Mouse (Mus musculus) heart, adult 11 months (tissue): ENCODE measurements around the gene Xpr1.
A peak's percentile ranks its signal among the peaks of the same experiment; 100 is the strongest.

Experiments
- DNase-seq: peaks from one replicate; pipeline ENCODE4 v3.0.0; 2022

The Xpr1 gene

DNA sequence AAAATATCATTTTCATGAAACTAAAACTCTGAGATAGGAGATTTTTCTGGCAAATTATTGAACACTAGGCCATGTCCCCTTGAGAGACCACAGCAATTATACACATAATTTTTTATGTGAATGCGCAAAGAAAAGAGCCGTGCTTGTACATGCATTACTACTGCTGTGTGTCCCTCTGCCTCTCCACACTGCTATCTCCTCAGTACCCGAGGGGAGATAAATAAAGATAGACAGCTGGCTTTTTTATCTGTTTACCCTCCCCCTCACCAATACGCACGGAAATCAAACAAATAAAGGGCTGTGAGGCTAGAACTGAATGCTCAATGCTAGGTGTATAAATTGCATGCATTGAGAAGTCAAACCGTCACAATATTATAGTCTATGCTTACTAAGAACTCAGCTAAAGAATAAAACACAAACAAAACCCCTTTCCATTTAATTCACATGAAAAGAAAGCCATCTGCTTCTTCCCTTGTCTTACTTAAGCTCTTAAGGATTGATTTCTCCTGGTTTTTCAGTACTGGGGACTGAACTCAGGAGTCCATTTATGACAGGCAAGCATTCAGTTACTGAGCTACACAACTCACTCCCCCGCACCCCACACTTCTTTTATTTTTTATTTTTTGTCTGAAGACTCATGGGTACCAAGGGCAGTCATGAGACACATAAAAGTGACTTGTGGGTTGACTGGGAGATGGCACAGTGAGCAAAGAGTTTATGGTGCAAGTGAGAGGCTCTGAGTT, 97.0 kb downstream of the Xpr1 start:
- no peak for DNase-seq

GRCm38 (mm10) chr1:155319513-155319912, 97.7 kb downstream of the Xpr1 start:
- no peak for DNase-seq

DNA sequence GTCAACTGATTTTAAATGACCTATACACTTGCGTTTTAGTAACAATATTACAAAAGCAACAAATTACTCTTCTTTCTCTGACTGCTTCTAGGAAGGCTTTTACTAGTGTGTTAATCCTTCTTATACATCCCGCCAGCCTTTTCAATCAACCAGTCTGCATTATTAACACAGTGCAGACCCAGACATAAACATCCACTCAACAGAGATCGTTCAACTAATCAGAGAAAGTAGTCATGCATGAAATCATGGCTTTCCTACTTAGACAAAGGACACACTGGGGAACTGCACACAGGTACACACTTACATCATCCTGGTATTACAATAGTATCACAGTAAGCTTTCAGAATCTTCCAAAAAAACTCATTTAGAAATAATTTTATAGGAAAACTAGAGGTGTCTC, 105.5 kb downstream of the Xpr1 start:
- no peak for DNase-seq

- DNase-seq, result no peak
These were observed 110.3 kb downstream of the Xpr1 start for GRCm38 (mm10) chr1:155306879-155307278.

DNA sequence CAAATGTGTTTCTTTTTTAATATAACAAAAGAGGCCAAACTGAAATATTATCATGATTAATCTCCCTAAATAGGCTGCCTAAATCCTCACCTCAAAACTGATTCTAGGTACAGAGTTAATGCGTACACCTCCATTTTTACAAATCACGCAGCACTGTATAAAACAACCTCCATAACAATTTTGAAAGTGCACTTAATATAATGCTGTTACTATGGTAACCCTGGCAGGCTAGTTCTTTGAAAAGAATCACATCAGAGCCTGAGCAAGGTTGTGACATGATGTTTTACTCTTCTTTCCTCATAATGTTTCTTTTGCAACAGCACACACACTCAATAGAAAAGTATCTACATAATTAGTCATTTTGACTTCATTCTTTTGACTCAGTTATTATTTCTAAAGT, 113.8 kb downstream of the Xpr1 start:
- no peak for DNase-seq

- DNase-seq, result no peak
These were observed 119.6 kb downstream of the Xpr1 start for GRCm38 (mm10) chr1:155297615-155298014.

DNA sequence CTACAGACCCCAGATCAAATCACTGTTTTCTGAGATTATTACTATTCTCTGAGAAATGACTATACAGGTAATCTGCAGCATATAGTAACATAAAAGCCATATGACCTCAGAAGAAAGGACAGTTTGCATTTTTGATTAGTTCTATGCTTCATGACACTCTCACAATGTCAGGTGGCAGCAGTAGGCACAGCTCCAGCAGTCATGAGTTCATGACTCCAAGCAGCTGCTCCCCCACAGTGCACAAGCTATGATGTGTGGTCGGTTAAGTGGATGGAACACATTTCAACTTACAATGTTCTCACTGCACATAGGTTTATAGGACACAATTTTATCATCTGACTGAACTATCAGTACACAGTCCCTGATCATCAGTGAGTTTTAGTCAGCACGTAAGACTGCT, 120.0 kb downstream of the Xpr1 start:
- DNase-seq, result no peak

DNA sequence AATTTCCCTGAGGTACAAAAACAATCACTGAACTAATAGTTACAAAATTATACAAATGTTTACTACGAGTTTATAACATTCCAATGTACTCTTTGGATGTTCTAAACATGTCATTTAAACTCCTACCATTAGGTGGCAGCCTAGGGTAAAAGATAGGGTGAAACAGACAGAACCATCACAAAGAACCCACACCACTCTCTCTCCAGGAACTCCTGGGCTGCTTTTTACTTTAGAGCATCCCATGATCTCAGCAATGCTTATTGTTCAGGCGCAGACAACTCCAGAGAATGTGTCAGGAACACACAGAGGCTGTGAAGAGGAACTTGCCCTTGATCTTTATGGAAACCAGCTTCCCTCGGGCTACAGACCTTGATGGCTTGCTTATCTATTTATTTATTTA, 123.8 kb downstream of the Xpr1 start:
- DNase-seq, result no peak

DNA sequence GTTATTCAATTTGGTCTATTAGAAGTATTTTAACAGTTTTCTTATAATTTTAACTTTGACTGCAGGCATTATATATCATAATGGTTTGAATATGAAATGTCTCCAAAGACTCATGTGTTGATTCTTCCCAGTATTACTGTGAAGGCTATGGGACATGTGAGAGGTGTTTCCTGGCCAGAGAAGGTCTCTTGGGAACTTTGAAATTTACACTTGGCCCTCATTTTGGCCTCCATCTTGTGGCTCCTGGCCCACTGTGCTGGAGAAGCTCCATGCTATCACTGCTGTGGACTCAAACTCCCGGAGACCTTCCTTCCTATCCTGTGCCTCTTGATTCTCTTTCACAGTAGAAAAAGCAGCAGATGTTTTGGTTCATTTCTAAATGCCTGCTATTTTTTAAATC, 127.8 kb downstream of the Xpr1 start:
- DNase-seq, result no peak

DNA sequence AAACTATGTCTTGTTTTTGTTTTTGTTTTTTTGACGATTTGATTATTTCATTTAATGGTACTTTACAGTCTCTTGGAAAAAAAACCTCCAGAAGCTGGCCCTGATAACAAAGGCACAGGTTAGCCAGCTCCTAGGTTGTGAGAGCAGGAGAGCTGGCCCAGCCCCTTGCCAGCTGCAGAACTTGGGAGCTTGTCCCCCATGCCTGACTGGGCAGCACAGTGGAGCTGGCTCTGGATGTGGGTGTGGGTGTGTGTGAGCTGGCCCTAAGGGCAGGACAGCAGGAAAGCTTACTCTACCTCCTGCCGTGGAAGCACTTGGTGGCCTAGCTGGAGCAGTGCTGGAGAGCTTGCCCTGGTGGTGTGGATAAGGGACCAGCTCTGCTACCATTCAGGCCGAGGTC, 129.2 kb downstream of the Xpr1 start:
- no peak for DNase-seq

GRCm38 (mm10) chr1:155283808-155284207, 133.4 kb downstream of the Xpr1 start:
- no peak for DNase-seq

DNA sequence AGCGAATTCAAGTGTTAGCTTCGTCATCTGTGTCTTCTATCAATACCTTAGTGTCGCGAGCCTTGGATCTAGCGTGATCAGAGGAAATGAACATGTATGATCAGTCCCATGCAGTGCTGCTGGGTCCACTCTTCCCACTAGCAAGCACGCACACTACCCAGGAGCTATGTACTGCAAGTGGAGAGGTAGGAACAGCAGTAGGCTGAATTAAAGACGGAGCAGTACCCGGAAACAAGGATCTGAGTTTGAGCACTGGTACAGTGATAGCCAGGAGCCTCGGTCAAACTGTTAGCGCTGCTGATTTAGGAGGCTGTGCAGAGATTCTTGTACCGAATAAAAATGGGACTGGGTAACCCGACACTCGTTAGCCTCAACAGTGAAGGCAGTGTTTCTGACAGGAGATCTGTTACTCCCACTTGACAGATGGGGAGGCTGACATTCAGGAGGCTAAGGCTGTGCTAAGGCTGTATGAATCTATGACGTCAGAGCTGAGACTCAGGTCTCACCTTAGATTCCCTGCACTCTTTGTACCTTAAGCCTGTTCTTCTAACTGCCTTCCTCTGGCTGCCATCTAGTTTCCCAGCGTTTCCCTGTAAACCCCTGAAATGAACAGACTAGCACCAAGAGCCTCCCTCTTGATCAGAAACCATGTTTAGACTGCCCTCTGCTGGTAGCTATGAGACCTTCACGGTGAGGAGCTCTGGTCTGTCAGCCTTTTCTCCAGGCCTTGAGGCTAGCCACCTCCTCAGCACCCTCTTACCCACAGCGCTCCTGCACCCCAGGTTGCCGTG, 136.0 kb downstream of the Xpr1 start:
- DNase-seq, result peak; percentile 90

GRCm38 (mm10) chr1:155280306-155280705, 136.9 kb downstream of the Xpr1 start:
- no peak for DNase-seq

DNA sequence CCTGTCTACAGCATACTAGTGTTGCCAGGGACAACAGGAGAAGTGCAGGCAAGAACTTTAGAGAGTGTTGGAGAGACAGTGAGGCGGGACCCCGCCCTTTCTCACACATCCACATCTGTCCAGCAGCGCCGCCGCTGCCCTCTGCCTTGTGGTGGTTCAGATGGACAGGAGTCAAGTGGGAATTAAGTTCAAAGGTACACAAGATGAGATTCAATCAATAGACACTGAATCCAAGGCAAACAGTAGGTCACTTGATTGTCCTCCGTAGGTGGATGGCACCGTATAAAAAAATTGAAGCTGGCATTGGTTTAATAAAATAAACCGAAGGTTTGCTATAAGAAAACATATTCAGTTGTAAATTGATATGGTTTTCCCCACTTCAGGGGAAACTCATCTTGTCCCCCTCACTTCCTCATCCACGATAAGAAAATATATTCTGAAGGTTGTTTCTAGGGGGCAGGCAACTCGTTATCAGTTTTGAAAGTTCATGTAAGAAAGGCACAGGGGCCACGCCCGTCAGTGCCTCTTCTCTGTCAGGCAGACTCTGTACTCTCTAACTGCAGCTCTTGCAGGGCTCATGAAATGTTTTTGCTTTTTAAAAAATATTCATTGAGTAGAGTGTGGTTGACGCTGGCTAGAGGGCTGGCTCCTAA, 140.7 kb downstream of the Xpr1 start:
- no peak for DNase-seq

GRCm38 (mm10) chr1:155275793-155276192, 141.4 kb downstream of the Xpr1 start:
- no peak for DNase-seq

DNA sequence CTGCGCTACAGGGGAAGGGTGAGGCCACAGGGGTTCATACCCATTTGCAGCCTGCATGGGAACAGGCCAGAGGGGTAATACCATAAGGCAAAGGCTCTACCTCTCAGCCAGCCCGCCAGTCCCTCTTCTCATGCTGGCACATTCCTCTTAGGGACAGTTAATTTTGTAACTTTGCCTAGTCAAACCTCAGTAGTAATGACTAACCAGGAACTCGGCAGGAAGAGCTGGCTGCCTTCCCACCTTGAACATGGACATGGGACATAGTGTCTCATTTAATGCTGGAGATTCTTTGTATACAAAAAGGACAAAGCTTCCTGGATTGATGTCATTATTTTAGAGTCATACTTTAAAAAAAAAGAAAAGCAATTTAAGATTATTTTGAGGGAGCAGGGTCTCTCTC, 142.2 kb downstream of the Xpr1 start:
- peak; percentile 94 for DNase-seq

GRCm38 (mm10) chr1:155272953-155273352, 144.3 kb downstream of the Xpr1 start:
- DNase-seq, result no peak

- DNase-seq, result peak; percentile 73
These were observed 154.7 kb downstream of the Xpr1 start for GRCm38 (mm10) chr1:155262496-155262895.

GRCm38 (mm10) chr1:155254309-155254708, 162.9 kb downstream of the Xpr1 start:
- DNase-seq, result peak; percentile 30

GRCm38 (mm10) chr1:155253126-155253525, 164.1 kb downstream of the Xpr1 start:
- DNase-seq, result peak; percentile 23

- peak; percentile 76 for DNase-seq
These were observed 164.5 kb downstream of the Xpr1 start for GRCm38 (mm10) chr1:155252631-155253121.

DNA sequence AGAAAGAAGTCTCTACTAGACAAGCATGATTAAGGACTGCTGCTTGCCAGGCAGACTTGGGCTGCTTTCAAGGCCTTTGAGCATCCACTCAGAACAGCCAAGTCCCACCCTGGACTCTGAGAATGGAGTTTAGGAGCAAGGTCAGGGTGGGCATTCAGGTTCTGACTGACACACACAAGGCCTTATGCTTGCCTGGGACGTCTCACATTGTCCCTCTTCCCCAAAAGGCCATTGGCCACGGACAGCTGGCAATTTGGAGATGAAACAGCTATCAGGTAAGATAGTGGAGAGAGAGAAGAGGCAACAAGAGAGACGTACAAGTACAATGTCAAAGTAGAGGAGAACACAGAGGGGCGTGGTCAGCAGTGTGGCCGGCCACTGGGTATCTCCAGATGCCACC, 165.6 kb downstream of the Xpr1 start:
- peak; percentile 77 for DNase-seq

DNA sequence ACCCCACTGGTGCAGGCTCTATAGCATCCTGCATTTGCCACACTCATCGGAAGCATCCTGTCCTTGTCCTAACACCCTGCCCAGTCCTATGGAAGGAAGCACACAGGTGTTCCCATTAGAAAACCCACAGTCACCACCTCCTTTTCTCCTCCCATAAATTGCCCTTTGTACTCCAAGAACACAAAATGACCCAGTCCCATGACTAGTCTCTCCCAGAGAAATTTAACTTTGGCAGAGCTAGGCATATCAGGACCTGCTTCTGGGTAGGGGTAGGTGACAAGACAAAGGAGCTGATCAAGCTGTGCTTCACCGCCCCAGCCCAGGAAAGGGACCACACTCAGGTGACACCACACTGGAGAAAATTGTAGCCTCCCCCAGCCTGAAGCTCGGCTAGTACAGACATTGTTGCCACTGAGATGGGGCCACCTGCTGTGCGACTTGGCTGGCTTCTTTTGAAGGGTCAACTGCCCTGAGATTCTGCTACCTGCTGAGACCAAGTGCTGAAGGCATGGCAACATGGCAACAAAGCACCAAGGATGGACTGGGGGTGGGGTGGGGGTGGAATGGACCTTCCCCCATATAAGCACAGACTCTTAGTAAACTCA, 166.6 kb downstream of the Xpr1 start:
- peak; percentile 79 for DNase-seq
